Mouse (Mus musculus) left cerebral cortex, postnatal 25 days (tissue): ENCODE results near the gene Hdac1. TPM values are rescaled to one million over a fixed set of nuclear protein-coding genes. Genes with fewer than 3 reads are reported as not detected.

ENCODE experiments used
- DNase-seq, 2 experiments: peaks; one replicate each; pipeline ENCODE4 v3.0.0; 2022; ENCODE audit warnings: low spot score in 2 of 2, mixed read lengths in 1 of 2
- intact Hi-C: fragments of 180-260 bp; cut with DNase I; formaldehyde crosslinking; loops from one replicate; pipeline ENCODE4 v1.15.1; 2025
- microRNA-seq, 2 experiments: library from miRNA; unstranded; fragments of <30 nt; microRNA quantifications; one replicate each; pipeline ENCODE4 v1.2.0; 2022
- total RNA-seq, 2 experiments: library from RNA; stranded (reverse); gene quantifications; 2 replicates each; pipeline ENCODE4 v1.2.3; 2021

Gene Hdac1
- total RNA-seq, 2 experiments from 2014 or later, result 28.5 to 31.6 TPM

DNA sequence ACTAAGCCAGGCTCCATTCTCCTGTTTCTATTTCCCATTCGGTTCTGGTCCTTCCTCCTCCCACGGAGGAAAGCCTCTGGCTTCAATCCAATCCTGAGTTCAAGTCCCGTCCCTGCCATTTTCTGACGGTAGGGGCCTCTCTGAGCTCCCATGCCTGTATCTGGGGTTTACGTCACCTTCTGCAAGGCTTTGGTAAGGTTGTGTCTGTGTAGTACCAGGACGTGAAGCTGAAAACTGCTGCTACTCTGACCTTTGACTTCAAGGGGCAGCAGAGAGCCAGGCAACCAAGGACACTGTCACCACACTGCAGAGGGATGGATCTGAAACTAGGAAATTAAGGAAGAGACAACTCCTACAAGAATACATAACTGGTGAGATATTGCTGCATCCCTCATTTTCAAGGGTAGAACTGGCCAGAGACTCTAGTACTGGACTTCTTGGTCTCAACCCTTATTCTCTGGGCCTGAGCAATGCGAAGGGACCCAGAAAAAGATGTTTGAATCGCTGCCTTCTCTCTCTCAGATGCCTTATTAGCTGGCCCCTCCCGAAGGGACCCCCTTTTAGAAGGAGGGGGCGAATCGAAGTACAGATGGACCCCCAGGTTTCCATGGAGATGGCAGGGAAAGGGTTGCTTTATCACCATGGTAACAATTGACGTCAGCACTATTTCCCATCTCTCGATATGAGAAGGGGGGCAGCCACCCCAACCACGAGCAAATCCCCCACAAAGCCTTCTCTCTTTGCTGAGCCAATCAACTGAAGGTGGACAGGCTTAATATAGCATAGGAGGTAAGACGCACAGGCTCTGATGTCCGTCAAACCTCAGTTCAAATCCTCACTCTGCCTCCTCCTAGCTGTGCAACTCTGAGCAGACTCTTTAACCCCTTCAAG lies 46.6 kb downstream of the Hdac1 start:
- peak; percentile 70 to 80 for DNase-seq
- intact Hi-C loops, result loop anchor here (1.0 kb wide), 1 partner anchor 18 kb away; no protein-coding TSS in a partner anchor

DNA sequence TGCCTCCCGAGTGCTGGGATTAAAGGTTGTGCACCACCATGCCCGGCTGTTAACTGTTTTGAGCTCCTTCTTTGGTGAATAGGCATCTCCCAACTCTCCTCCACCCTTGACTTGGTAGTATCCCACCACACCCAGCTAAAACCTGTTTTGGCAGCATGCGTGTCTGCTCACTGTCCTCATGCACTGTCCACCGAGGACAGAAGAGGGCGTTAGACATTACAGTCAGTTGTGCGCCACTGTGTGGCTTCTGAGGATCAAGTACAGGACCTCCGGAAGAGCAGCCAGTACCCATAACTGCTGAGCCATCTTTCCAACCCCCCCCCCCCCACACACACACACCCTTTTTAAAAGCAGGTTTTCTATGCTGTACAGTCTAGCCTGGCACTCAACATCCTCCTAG lies 47.8 kb downstream of the Hdac1 start:
- intact Hi-C loops, result loop anchor here (1.0 kb wide), 1 partner anchor 20 kb away; no protein-coding TSS in a partner anchor
- no peak for DNase-seq

DNA sequence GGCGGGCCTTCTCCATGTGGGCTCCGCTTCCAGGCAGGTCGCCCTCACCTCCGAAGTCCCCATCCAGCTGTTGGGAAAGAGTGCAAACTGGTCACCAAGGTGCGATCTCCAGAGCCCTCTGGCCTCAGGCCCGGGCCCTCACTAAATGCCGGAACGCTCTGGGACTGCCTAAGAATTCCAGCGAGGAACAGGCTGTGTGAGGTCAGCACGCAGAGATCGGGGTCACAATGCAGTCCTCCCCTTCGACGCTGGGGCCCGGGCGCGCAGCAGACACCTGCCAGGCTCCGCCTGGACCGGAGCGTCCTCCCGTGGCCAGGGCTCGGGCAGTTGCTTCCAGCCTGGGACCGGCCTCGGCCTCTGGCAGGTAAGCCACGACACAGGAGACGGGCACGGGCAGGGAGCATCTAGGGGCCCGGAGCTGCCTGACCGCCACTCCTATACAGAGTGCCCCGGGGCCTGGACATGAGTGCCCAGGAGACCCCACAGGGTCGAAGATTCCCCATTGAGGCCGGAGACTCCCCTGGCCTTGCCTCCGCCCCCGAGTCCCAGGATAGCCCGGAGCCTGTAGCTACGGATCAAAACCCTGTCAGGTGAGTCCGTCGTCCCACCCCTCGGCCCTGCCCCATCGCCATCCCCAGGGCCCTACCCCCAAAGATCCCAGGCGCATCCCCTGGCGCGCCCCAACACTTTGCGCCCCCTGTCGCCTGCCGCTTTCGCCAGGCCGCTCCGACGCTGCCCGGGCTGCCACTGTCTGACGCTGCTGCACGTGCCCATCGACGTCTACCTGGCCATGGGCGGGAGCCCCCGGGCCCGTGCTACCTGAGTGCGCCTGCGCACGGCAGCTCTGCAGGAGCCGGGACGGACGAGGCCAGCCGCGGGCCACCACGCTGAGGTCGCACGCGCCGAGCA lies 51.3 kb downstream of the Hdac1 start, which contains the start of the genes Tssk3 and Fam229a:
Tssk3 (minus strand) TSS at position 51 of the 909 bp plus-strand sequence.
Fam229a (plus strand) TSS at position 219 of the 909 bp plus-strand sequence.
- intact Hi-C loops, result no loop called here
- DNase-seq, result peak in 1 of 2 experiments; percentile 39

DNA sequence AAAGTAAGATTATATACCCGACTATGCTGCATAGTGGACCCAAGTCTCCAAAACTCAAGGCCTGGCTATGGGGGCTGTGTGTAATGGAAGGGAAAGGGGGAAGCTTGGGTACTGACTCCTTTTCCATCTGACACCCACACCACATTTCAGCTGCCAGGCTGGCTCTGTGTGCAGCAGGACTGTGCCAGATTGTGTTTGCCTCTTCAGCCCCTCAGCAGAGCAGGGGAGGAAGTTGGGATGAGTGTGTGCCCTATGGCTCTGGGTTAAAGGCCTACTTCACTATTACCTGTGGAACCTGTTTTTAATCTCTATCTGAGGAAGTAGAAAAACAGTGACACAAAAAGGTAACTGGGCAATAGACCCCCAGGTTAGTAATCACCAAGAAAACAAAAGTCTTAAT lies 61.4 kb downstream of the Hdac1 start:
- DNase-seq, result peak in 1 of 2 experiments; percentile 33
- intact Hi-C loops, result no loop called here

DNA sequence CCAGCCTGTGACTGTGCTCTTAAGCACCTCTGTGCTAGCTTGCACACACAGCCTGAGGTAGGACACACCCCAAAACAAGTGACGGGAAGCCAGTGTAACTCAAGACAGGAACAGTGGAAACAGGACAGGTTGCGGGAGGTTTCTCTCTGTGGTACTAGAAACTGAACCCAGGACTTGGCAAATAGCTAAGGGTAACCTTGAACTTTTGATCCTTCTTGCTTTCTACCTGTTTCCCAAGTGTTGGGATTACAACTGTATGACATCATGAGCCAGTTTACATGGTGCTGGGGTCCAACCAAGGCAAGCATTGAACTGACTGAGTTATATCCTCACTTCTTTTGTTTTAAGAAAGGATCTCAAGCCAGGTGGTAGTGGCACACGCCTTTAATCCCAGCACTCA lies 62.6 kb downstream of the Hdac1 start:
- DNase-seq, result no peak
- intact Hi-C loops, result no loop called here

DNA sequence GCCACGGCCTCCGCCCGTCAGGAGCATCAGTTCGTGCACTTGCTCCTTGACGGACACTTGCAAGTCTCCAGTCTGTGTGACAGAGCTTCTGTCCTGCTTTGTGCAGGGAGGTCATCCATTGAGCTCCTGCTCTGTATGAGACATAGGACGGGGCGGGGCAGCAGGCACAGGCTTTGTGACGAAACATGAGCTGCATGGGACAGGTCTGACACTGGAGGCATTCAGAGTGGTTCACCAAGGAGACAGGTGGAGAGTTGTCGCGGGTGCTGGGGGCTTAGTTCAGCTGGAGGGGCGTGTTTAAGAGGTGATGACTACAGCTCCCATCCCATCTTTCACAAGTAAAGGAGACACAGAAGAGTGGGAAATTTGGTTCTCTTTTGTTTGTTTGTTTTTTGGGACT lies 66.5 kb downstream of the Hdac1 start:
- DNase-seq, result no peak
- intact Hi-C loops, result no loop called here

Small RNA genes within 50 kb of the gene (microRNA-seq; reads per million reads assigned to microRNA genes)
- 0 reads per million in 2 experiments for gene Mir8119

Other genes with a start within 250 kb of the Hdac1 start
- 100 to 1,000 TPM; 121 to 127 TPM for gene Rbbp4, start 207.3 kb downstream of the Hdac1 start, total RNA-seq
- 10 to 100 TPM; 23.8 to 26.4 TPM for gene Zbtb8os, start 207.0 kb downstream of the Hdac1 start, total RNA-seq
- 1 to 10 TPM; 5.8 to 5.9 TPM for gene Zbtb8a, start 164.6 kb downstream of the Hdac1 start, total RNA-seq
- 1 to 10 TPM; 4.5 to 4.6 TPM for gene Zbtb8b, start 101.9 kb downstream of the Hdac1 start, total RNA-seq
- 10 to 100 TPM; 51.7 to 58.8 TPM for gene Bsdc1, start 81.1 kb downstream of the Hdac1 start, total RNA-seq
- gene Tssk3, start 51.7 kb downstream of the Hdac1 start, total RNA-seq, result under 1 TPM; 0.25 to 0.37 TPM
- not detected for gene Fam229a, start 51.5 kb downstream of the Hdac1 start, total RNA-seq
- 100 to 1,000 TPM; 196 to 227 TPM for gene Marcksl1, start 29.1 kb downstream of the Hdac1 start, total RNA-seq
- gene Lck, start 30.9 kb upstream of the Hdac1 start, total RNA-seq, result 1 to 10 TPM; 2.5 to 2.7 TPM
- gene Fam167b, start 35.8 kb upstream of the Hdac1 start, total RNA-seq, result under 1 TPM in 1 of 2 experiments, not detected in 1; 0.50 TPM
- gene Eif3i, start 57.9 kb upstream of the Hdac1 start, total RNA-seq, result 100 to 1,000 TPM; 133 to 136 TPM
- gene Tmem234, start 58.0 kb upstream of the Hdac1 start, total RNA-seq, result 10 to 100 TPM; 96.6 to 96.8 TPM
- gene Dcdc2b, start 71.5 kb upstream of the Hdac1 start, total RNA-seq, result 1 to 10 TPM; 4.3 to 4.7 TPM
- 10 to 100 TPM; 29.8 to 37.0 TPM for gene Iqcc, start 76.4 kb upstream of the Hdac1 start, total RNA-seq
- 10 to 100 TPM; 66.5 to 67.5 TPM for gene Ccdc28b, start 81.2 kb upstream of the Hdac1 start, total RNA-seq
- 10 to 100 TPM; 41.2 to 43.4 TPM for gene Txlna, start 98.4 kb upstream of the Hdac1 start, total RNA-seq
- 100 to 1,000 TPM in 1 of 2 experiments, 10 to 100 TPM in 1; 86.5 to 106 TPM for gene Kpna6, start 130.1 kb upstream of the Hdac1 start, total RNA-seq
- gene Tmem39b, start 154.1 kb upstream of the Hdac1 start, total RNA-seq, result 10 to 100 TPM; 13.0 to 13.4 TPM
- gene Khdrbs1, start 199.6 kb upstream of the Hdac1 start, total RNA-seq, result 10 to 100 TPM; 87.6 to 88.7 TPM